Mouse (Mus musculus) brain, embryonic 14.5 days (tissue): Measurements from ENCODE around the gene Erbb2. TPM values are rescaled to one million over a fixed set of nuclear protein-coding genes. Genes with fewer than 3 reads are reported as not detected.

ENCODE experiments used
- DNase-seq: peaks from one replicate; pipeline ENCODE4 v3.0.0-alpha.2; 2011; ENCODE audit warnings: low read depth
- CTCF ChIP-seq: fragments of 200-500 bp; IDR thresholded peaks from 2 replicates; pipeline ENCODE4 v1.5.1; 2012; ENCODE audit warnings: inconsistent platforms, mild to moderate bottlenecking, moderate library complexity, borderline replicate concordance; ENCODE audit not compliant: insufficient read depth, insufficient read length; ENCODE audit errors: extremely low read depth
- POLR2A ChIP-seq: fragments of 200-500 bp; IDR thresholded peaks from 2 replicates; pipeline ENCODE4 v1.6.1; 2012; ENCODE audit warnings: mild to moderate bottlenecking, inconsistent platforms, borderline replicate concordance; ENCODE audit not compliant: poor library complexity, insufficient read depth, insufficient read length, severe bottlenecking; ENCODE audit errors: extremely low read depth
- polyA plus RNA-seq: library from polyadenylated mRNA; depleted of rRNA; stranded (reverse); fragments of >200 nt; gene quantifications from 2 replicates; pipeline ENCODE4 v1.2.3, GENCODE M21; 2012

Gene Erbb2
- polyA plus RNA-seq, 1 experiment, result 10.4 TPM

DNA sequence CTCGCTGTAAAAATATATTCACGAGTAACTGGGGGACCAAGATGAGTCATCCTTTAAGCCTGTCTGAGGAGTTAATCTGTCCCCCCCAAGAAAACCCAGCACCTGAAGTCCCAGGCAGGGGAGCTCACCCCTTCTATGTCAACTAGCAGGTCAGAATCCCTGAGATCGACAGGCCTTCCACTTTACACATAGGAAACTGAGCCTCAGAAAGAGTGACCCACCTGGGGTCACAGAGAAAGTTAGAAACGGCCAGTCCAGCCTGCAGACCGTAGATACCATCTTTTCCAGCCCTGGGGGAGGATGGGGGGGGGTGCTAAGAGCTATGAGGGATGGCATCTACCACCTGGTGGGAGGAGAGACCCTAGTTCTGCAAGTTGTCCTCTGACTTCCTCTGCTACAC lies 44.3 kb downstream of the Erbb2 start:
- DNase-seq, result no peak
- no peak for TF ChIP-seq CTCF
- TF ChIP-seq POLR2A, result no peak

DNA sequence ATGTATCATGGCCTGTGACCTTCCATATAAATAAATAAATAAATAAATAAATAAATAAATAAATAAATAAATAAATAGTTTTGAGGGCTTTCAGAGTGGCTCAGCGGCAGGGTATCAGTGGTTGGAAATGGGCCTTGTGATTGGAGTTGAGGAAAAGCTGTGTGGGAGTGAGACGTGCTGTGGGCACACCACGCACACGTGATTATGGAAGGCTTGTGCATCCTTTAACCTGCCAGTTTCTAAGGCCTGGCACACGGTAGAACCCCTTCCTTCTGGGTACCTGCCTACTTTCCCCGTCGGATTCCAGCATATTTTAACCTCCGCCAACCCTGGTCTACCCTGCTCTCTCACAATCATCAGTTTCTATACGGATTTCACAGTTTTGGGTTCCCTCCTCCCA lies 44.7 kb downstream of the Erbb2 start:
- no peak for DNase-seq
- TF ChIP-seq CTCF (no peak), POLR2A (no peak)

DNA sequence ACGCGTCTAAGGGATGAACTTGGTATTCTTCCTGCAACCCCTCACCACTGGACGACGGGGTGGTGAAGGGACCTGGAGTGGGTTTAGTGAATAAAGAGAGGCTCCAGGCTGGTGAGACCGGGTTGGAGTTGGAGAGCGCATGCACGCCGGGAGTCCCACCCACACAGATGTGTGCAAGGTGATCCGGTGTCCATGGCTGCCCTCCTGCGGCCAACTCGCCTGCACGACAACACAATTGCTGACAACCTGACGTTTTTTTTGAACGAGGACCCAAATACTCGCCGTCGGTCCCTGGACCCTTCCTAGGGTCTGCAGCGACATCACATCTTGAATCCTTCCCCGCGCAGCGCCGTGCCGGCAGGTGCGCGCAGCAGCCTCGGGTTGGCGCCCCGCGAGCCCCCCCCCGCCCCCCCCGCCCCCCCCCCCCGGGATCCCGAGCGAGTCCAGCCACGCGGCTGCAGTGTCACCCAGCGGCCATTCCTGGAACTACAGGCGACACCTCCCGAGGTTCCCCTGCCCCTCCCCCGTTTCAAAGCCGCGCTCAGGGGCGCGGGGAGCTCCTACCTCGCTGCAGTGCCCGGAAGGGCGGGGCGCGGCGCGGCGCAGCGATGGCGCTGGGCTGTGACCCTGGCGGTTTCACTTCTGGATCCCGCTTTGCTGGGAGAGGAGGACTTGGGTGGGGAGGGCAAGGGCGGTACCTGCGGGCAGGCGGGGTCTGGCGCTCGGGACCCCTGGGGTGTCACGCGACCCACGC lies 45.3 kb downstream of the Erbb2 start:
- TF ChIP-seq POLR2A (0 out of 2 replicates have a peak, but pooled peaks have one; percentile 42), CTCF (peak; percentile 74)

DNA sequence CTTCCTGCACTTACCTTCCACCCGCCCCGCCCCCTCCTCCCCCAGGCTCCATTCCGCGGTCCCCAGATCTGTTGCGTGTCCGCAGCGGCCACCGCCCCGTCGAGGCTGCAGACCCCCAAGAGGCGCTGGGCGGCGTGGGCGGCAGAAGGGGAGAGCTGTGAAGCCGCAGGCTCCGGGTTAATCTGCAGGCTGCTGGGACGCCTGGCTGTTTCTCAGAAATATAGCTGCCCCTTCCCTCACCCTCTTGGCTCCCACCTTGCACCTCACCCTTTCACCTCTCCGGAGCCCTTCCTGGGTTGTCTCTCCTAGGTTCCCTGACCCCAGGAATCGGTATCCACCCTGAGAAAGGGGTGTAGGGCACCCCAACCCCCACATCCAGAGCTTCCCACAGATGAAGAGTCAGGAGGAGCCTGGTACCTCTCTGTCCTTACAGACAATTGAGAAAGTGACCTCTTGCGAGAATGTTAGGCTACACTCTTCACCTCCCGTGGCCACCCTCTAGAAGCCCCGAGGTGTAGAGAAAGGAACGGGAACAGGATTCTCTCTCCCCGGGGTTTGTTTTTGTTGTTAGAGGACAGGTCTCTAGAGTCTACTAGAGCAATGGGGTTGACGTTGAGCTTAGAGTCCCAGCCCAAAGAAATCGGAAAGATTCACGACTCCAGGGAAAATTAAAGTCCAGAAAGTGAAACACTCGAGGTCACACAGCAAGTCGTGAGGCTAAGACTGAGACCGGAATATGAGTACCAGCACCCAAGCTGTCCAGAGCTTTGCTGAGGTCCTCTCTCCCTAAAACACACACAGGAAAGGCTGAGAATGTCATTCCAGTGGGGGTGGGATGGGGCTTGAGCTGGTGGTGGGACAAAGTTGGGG lies 46.1 kb downstream of the Erbb2 start:
- TF ChIP-seq CTCF (no peak), POLR2A (no peak)
- DNase-seq, result no peak

More for the DNA sequence above, 45.3 kb downstream of the Erbb2 start:
- peak; percentile 88 for DNase-seq

DNA sequence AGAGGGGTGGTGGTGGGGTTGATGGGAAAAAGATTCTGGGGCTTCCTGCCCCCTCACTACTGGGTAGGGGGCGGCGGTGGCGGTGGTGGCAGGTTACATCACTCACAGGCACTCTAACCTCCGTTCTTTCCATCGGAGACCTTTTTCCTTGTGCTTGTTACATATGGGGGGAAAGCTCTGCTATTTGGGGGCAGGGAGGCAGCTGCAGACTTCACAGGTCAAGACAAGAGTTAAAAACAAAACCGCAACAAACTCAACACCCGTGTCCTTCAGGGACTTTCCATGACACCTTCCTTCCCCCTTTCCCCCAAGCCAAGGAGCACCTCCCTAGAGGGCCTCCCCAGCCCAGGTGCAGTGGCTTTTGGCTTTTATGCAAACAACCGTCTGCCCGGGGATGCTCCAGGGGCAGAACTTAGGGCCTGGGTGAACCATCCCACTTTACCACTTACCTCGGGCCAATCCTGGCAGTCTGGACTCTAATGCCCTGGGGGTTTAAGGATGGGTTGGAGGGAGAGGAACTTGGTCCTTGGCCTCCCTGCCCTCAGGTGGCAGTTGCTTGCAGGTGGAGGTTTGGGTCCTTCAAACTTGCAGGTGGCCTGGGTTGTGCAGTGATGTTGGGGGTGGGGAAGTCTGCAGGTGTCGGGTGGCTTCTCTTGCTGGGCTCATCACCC lies 46.9 kb downstream of the Erbb2 start:
- no peak for DNase-seq
- TF ChIP-seq POLR2A, result no peak
- no peak for TF ChIP-seq CTCF

DNA sequence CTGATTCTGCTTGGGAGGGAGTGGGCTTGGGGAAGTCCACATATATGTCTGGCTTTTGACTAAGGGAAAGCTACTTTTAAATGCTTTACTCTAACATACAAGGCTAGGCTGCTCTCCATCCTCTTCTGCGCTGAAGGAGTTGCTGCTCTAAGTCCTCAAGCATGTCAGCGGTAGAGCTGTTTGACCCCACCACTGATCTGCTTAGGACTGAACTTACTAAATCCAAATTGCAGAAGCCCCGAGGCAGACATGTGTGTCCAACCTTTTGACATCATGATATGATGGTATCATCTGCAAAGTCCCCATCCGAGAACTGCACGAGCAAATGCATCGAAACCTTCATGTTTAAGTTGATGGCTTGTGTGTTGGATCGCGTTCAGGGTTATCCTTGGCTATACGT lies 47.6 kb downstream of the Erbb2 start:
- no peak for DNase-seq

DNA sequence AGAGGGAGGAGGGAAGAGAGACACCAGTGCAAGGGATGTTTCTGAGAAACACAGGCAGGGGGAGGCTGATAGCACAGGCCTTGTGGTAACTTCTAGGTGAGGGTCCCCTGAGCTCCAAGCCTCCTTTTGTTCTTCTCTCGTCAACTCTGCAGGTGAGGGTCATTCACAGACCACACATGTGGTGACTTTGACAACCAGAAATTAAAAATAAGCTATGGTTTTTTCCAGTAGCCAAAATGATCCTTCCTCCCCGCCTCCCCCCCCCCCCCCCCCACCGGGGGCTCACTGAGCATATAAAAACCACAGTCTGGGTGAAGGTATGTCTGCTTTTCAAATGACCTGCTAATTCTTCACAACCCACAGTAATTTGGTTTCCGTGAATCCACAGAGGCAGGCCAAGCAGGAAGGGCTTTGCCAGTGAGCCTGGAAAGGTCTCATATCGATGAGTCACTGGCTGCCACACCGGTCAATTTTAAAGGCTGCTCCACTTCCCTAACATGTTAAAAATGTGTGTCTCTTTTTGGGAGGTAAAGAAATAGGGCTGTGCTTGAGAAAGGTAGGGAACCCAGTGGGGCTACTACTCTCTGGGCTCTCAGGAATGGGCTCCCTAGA lies 48.9 kb downstream of the Erbb2 start:
- no peak for TF ChIP-seq POLR2A
- TF ChIP-seq CTCF, result no peak
- DNase-seq, result no peak

More for the DNA sequence above, 47.6 kb downstream of the Erbb2 start:
- TF ChIP-seq POLR2A, result no peak
- no peak for TF ChIP-seq CTCF

DNA sequence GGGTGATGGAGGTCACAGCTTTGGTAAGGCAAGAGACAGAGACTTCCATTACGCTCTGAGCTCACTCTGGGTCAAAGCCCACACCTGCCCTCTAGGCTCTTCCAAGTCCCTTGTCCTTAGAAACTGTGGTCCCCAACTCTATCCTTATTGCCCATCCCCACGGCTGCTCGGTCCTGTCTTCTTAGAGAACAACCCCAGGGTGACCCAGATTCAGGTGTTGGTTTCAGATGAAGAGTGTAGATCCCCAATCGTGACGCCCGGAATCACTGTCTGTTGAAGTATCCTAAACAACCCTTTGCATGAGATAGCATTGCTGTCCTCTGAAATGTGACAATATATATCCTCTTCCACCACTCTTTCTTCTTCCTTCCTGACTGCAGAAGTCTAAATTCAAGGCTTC lies 50.0 kb downstream of the Erbb2 start:
- DNase-seq, result no peak
- no peak for TF ChIP-seq CTCF
- no peak for TF ChIP-seq POLR2A

DNA sequence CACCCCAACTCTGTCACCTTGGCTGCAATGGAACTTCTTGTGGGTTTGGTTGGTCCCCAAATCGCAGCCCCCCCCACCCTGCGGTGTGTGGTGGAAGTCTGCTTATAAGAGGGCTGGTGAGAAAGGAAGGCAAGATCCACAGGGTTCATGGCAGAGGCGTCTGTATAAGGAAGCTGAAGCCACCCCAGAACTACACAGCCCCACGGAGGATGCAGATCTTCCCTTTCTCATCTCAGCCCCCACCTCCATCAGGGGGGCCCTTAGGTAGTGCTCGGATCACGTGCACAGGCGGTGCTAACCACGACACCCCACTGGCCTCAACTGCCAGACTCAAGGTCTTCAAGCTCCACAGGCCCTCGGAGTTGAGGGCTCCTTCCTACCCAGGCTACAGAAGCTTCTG lies 51.6 kb downstream of the Erbb2 start:
- TF ChIP-seq CTCF, result no peak
- no peak for TF ChIP-seq POLR2A
- DNase-seq, result no peak

DNA sequence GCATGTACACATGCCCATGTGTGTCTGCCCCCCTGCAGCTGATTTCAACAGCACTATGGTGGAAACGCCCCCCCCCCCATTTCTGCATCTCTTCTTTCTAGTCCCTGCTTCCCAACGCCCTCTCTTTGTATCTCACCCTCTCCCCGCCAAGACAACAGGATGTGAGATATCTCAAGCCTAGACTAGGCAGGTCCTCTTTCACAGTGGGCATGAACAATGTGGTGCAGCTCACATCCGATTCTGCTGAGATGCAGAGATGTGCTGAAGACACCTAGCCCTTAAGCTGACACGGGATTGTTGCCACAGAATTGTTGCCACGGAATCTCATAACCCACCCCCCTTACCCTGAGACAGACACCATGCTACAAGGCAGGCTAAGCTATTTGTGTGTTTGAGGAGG lies 52.2 kb downstream of the Erbb2 start:
- TF ChIP-seq POLR2A, result no peak
- TF ChIP-seq CTCF, result no peak
- no peak for DNase-seq
